Comparison of ENCODE assay signal across 8 mouse cellular contexts in the genomic region with DNA sequence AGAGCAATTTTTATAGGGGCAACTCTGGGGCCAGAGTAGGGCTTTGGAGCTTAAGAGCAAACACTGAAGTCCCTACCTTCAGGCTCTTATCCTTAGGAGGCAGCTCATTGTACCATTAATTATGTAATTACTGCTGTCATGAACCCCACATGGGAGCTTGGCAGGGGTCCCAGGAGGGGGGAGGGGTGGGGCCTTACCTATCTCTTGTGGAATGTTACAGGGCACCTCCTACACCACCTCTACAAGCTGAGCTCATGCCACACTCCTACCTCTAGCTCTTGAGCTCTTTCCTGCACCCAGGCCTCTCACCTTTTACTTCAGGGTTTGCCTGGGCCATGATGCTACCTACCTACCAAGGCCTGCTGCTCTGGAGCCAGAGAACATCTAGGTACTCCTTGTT. TPM values are rescaled to one million over a fixed set of nuclear protein-coding genes. Genes with fewer than 3 reads are reported as not detected.
DNase-seq lines count a peak whose midpoint lies in the region; ATAC-seq and TF ChIP-seq lines count a peak whose summit lies in the region.

No protein-coding gene starts in this region.

- peaks cover 36% of the 10 kb centered on the region for H3K4me1 ChIP-seq in cerebellum, adult 2 months (ENCODE audit: control insufficient read depth, insufficient read depth, low read length)
- peaks cover 80% of the 10 kb centered on the region for H3K4me1 ChIP-seq in hindbrain, embryonic 15.5 days (replicated peaks)
- peaks cover 25% of the 10 kb centered on the region for H3K4me1 ChIP-seq in lung, postnatal 0 days (ENCODE audit: insufficient read depth, low read depth, low read length)

- no peak overlapping the region for H3K4me3 ChIP-seq in cerebellum, adult 2 months (replicated peaks; ENCODE audit: insufficient read depth, low read depth, low read length)
- H3K4me3 ChIP-seq in hindbrain, embryonic 15.5 days, result no peak overlapping the region
- H3K4me3 ChIP-seq in lung, postnatal 0 days (ENCODE audit: low read depth, low read length), result no peak overlapping the region

- intact Hi-C loops in left cerebral cortex, postnatal 25 days (cut with DNase I), result no loop called here

- no peak overlapping the region for H3K27ac ChIP-seq in cerebellum, adult 2 months (ENCODE audit: insufficient read depth, low read length)
- H3K27ac ChIP-seq in hindbrain, embryonic 15.5 days (replicated peaks), result peak overlapping the region; percentile 100
- H3K27ac ChIP-seq in lung, postnatal 0 days (ENCODE audit: low read length), result no peak overlapping the region

- 0 out of 2 replicates have a peak overlapping the region, but pooled peaks have one; percentile 82 for H3K9ac ChIP-seq in hindbrain, embryonic 15.5 days
- H3K9ac ChIP-seq in lung, postnatal 0 days (replicated peaks; ENCODE audit: low read depth), result no peak overlapping the region

- no peak for TF ChIP-seq POLR2A in cerebellum, adult 2 months (IDR thresholded peaks at IDR 0.05; ENCODE audit: borderline replicate concordance, insufficient read depth, low read length)

- TF ChIP-seq CTCF in cerebellum, adult 2 months (IDR thresholded peaks at IDR 0.05; ENCODE audit: borderline replicate concordance, insufficient read depth, low read depth, low read length), result no peak
- TF ChIP-seq CTCF in lung, postnatal 0 days (IDR thresholded peaks at IDR 0.05), result no peak

- ATAC-seq in cerebellum, adult (ENCODE audit: insufficient number of reproducible peaks, low FRiP score, low TSS enrichment), result no peak
- ATAC-seq in hindbrain, embryonic 15.5 days (ENCODE audit: low FRiP score, low read depth), result no peak
- ATAC-seq in lung, postnatal 0 days, result peak; percentile 50

- peak overlapping the region; percentile 92; the same call in 1 of the 2 replicates for H3K4me2 ChIP-seq in hindbrain, embryonic 15.5 days
- no peak overlapping the region for H3K4me2 ChIP-seq in lung, postnatal 0 days (replicated peaks; ENCODE audit: low read depth, low read length)

- peak; percentile 73 for DNase-seq in cerebellum, adult 11-12 months
- peak; percentile 55 to 57 for DNase-seq in cerebellum, adult 2 months
- DNase-seq in lung, postnatal 0 days (ENCODE audit: low spot score), result peak; percentile 57
- DNase-seq in thymus, postnatal 0 days (ENCODE audit: low spot score), result no peak
- DNase-seq in left cerebral cortex, postnatal 25 days (ENCODE audit: low spot score in 2 of 2), result no peak
- no peak for DNase-seq in layer of hippocampus, postnatal 14 days (ENCODE audit: low spot score in 2 of 2)

- TF ChIP-seq EP300 in lung, postnatal 0 days (IDR thresholded peaks at IDR 0.05), result peak; percentile 31; the same call in 1 of the 2 replicates

- H3K27me3 ChIP-seq in cerebellum, adult 2 months (ENCODE audit: control insufficient read depth, insufficient read depth, low read length), result no peaks in the 10 kb centered on the region
- no peaks in the 10 kb centered on the region for H3K27me3 ChIP-seq in hindbrain, embryonic 15.5 days
- H3K27me3 ChIP-seq in lung, postnatal 0 days (replicated peaks; ENCODE audit: insufficient read depth, low read length), result no peaks in the 10 kb centered on the region

- H3K9me3 ChIP-seq in hindbrain, embryonic 15.5 days, result no peaks in the 10 kb centered on the region
- no peaks in the 10 kb centered on the region for H3K9me3 ChIP-seq in lung, postnatal 0 days (ENCODE audit: low read length)

- H3K36me3 ChIP-seq in hindbrain, embryonic 15.5 days, result no peaks in the 10 kb centered on the region
- no peaks in the 10 kb centered on the region for H3K36me3 ChIP-seq in lung, postnatal 0 days (ENCODE audit: insufficient read depth, low read length)

RNA-seq across cellular contexts. Expression of a gene that starts 43.9 kb away (rescaled TPM):
- 56.1 and 66.3 TPM in 2 replicates for polyA plus RNA-seq in cerebellum, adult 2 months (2012; rRNA removed)
- 47.7 and 50.9 TPM in 2 replicates for polyA plus RNA-seq in hindbrain, embryonic 15.5 days (2015; fragmentation: Nextera tagmentation; extraction: Ambion mirVana)
- 61.7 and 70.1 TPM in 2 replicates for polyA plus RNA-seq in lung, postnatal 0 days (2015; fragmentation: Nextera tagmentation; extraction: Ambion mirVana)
- polyA plus RNA-seq in thymus, postnatal 0 days (2015; fragmentation: Nextera tagmentation; extraction: Ambion mirVana), result 82.6 and 100 TPM in 2 replicates
- total RNA-seq in left cerebral cortex, postnatal 25 days (2021), result 10 to 100 TPM; 42.3 to 50.7 TPM
- total RNA-seq in layer of hippocampus, postnatal 14 days (2021), result 10 to 100 TPM; 53.2 to 55.2 TPM

Comparison
In these comparisons a context has a peak if more than half of its experiments do, and no peak if none do; other contexts are left out.
1. DNase-seq: peak in cerebellum, adult 11-12 months (single experiment), cerebellum, adult 2 months (2 of 2) and lung, postnatal 0 days (single experiment); none in thymus, postnatal 0 days (single experiment), left cerebral cortex, postnatal 25 days (0 of 2) and layer of hippocampus, postnatal 14 days (0 of 2).